Mouse (Mus musculus) skeletal muscle tissue, postnatal 0 days (tissue): ENCODE data around the gene 4930558K02Rik. TPM values are rescaled to one million over a fixed set of nuclear protein-coding genes. Genes with fewer than 3 reads are reported as not detected.

ENCODE experiments used
- polyA plus RNA-seq: library from polyadenylated mRNA; unstranded; fragments of >200 nt; fragmentation: Nextera tagmentation; extraction: Ambion mirVana; gene quantifications from 2 replicates; pipeline ENCODE4 v1.2.1, GENCODE M21; 2015

Gene 4930558K02Rik
- polyA plus RNA-seq: 0.14 TPM in 1 of 2 replicates, not detected in the other

DNA sequence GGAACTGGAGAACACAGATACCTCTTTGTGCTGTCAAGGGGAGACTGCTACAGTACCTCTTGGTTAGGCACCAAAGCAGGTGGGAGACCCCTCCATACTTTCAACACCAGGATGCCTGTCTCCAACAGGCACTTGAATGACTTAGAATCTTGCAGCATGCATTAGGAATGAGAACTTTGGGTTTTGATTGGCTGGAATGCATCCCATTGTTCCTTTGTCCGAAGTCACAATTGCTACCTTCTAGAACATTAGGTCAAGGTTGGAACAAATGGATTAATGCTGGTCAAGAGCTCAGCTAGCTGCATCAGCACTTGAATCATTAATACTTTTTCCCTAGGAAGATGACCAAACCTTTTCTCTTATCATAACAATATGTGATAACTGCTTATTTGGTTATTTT lies at the start of gene 4930558K02Rik:
Gene 4930558K02Rik (minus strand): TSS at position 101 of the 400 bp plus-strand sequence.

DNA sequence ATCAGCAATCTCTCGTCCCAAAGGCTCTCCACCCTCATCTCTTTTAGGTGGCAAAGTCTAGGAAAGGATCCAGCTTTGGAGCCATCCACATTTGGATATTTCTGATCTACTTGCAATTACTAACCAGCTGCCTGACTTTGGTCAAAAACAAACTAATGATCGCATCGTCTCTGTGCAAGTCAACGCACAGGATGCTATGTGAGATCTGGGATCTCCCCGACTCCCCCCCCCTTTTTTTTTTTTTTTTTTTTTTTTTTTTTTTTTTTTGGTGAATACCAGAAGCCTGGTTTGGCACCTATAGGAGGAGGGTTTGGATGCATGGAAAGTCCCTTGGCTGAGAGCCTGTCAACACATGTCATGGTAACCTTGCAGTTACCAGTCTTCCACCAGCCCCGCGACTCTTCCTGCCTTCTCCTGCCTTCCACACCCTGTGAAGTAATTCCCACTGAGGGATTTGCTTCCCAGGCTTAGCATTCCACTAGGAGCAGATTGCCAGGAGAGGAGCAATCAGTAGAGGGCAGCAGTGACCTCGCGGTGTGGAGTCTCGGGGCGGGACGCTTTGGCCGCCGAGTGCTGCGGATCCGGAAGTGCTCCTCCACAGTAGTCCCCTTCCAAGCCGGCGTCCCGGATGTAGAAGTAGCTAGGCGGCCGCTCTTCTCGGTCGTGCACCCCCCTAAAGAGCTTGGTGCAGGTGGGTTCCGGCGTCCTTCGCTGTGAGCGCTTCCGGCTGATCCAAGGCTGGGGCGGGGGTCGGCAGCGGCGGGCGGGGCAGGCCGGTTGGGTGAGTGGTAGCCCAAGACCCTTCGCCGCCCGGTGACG lies 10.6 kb downstream of the 4930558K02Rik start, which contains the start of gene Pigc:
Gene Pigc (plus strand): TSS at position 598 of the 819 bp plus-strand sequence.

Other genes starting within 250 kb of the 4930558K02Rik start
- gene Fasl, start 191.1 kb downstream of the 4930558K02Rik start, polyA plus RNA-seq: not detected in 2 replicates
- 6.8 and 7.2 TPM in 2 replicates for gene Suco, start 103.0 kb downstream of the 4930558K02Rik start, polyA plus RNA-seq
- 25.6 and 28.4 TPM in 2 replicates for gene Pigc, start 10.4 kb downstream of the 4930558K02Rik start, polyA plus RNA-seq